ENCODE assay signal across 9 mouse cellular contexts in genomic region chr1:63110536-63111285, GRCm38 (mm10). TPM values are rescaled to one million over a fixed set of nuclear protein-coding genes. Genes with fewer than 3 reads are reported as not detected.
DNase-seq lines count a peak whose midpoint lies in the region; ATAC-seq and TF ChIP-seq lines count a peak whose summit lies in the region.
"Had no signal": no experiment of that assay in that cellular context is flagged by ENCODE, and none has a peak within 500 bp of the region (broad histone marks: within the 10 kb centered on the region; RNA-seq: fewer than 3 reads in every experiment).

No protein-coding gene starts in this region.

- peak; percentile 42 for TF ChIP-seq CTCF in gastrocnemius, adult 2 months (IDR thresholded peaks at IDR 0.05)
- peak; percentile 37; the same call in 1 of the 2 replicates for TF ChIP-seq CTCF in bone marrow, adult 2 months (IDR thresholded peaks at IDR 0.05; ENCODE audit: control insufficient read depth, insufficient read depth, low read length)
- peak; percentile 60 for TF ChIP-seq CTCF in forebrain, postnatal 0 days (IDR thresholded peaks at IDR 0.05; ENCODE audit: low read depth)
- TF ChIP-seq CTCF in liver, embryonic 14.5 days (IDR thresholded peaks at IDR 0.05; ENCODE audit: low read depth) = peak; percentile 73

- no peaks in the 10 kb centered on the region for H3K9me3 ChIP-seq in forebrain, postnatal 0 days (ENCODE audit: low read length)
- no peaks in the 10 kb centered on the region for H3K9me3 ChIP-seq in liver, embryonic 14.5 days (ENCODE audit: control insufficient read depth, low read length)
- no peaks in the 10 kb centered on the region for H3K9me3 ChIP-seq in stomach, embryonic 14.5 days (ENCODE audit: control insufficient read depth, low read depth, low read length)
- H3K9me3 ChIP-seq: stomach, embryonic 15.5 days had no signal

- WGBS in bone marrow, adult 2 months = 61% methylated on average over 7 of the region's 7 CpGs
- 47% methylated on average over 7 of the region's 7 CpGs for whole genome bisulfite sequencing in forebrain, postnatal 0 days
- 58% methylated on average over 7 of the region's 7 CpGs for WGBS in liver, embryonic 14.5 days (ENCODE audit: insufficient replicate concordance)
- 42% methylated on average over 7 of the region's 7 CpGs for WGBS in stomach, embryonic 14.5 days

- H3K27me3 ChIP-seq in forebrain, postnatal 0 days (ENCODE audit: insufficient read depth, low read length) = no peaks in the 10 kb centered on the region
- H3K27me3 ChIP-seq in liver, embryonic 14.5 days (ENCODE audit: control insufficient read depth, insufficient read depth, low read length) = no peaks in the 10 kb centered on the region
- no peaks in the 10 kb centered on the region for H3K27me3 ChIP-seq in stomach, embryonic 14.5 days (ENCODE audit: control insufficient read depth, insufficient read depth, low read length)
- H3K27me3 ChIP-seq: stomach, embryonic 15.5 days had no signal

- DNase-seq in gastrocnemius, adult 2 months = peak; percentile 34
- DNase-seq in gastrocnemius, adult 8-10 months (ENCODE audit: low spot score in 2 of 2) = no peak
- peak; percentile 61 for DNase-seq in 416B (ENCODE audit: low read depth)
- DNase-seq in forebrain, postnatal 0 days = peak; percentile 36
- peak in 1 of 3 experiments; percentile 29 for DNase-seq in liver, embryonic 14.5 days (ENCODE audit: low read depth in 3 of 3, low spot score in 3 of 3)
- DNase-seq in urinary bladder, adult 2 months (ENCODE audit: low spot score) = no peak

- no peak overlapping the region for H3K9ac ChIP-seq in forebrain, postnatal 0 days
- no peak overlapping the region for H3K9ac ChIP-seq in liver, embryonic 14.5 days (replicated peaks)
- no peak overlapping the region for H3K9ac ChIP-seq in stomach, embryonic 14.5 days (replicated peaks; ENCODE audit: low read depth, low read length)
- H3K9ac ChIP-seq: stomach, embryonic 15.5 days had no signal

- H3K27ac ChIP-seq in gastrocnemius, adult 2 months = peak overlapping the region; percentile 20; the same call in 1 of the 2 replicates
- no peak overlapping the region for H3K27ac ChIP-seq in bone marrow, adult 2 months (ENCODE audit: control insufficient read depth, insufficient read depth, low read depth, low read length, poor library complexity)
- H3K27ac ChIP-seq in forebrain, postnatal 0 days (ENCODE audit: low read depth, low read length) = no peak overlapping the region
- H3K27ac ChIP-seq in liver, embryonic 14.5 days = no peak overlapping the region
- H3K27ac ChIP-seq in stomach, embryonic 14.5 days (ENCODE audit: low read length) = 0 out of 2 replicates have a peak overlapping the region, but pooled peaks have one; percentile 28
- H3K27ac ChIP-seq: stomach, embryonic 15.5 days had no signal

- TF ChIP-seq EP300 in liver, embryonic 14.5 days (IDR thresholded peaks at IDR 0.05; ENCODE audit: low read depth) = no peak

- TF ChIP-seq POLR2A in bone marrow, adult 2 months (IDR thresholded peaks at IDR 0.05; ENCODE audit: borderline replicate concordance, control insufficient read depth, low read depth, low read length) = no peak

- H3K4me1 ChIP-seq in bone marrow, adult 2 months (ENCODE audit: control insufficient read depth, insufficient read depth, low read length) = no peaks in the 10 kb centered on the region; the same call in 1 of the 2 replicates
- H3K4me1 ChIP-seq in forebrain, postnatal 0 days (ENCODE audit: insufficient read depth) = 0 out of 2 replicates have a peak, but pooled peaks cover 5% of the 10 kb centered on the region
- H3K4me1 ChIP-seq in liver, embryonic 14.5 days (replicated peaks; ENCODE audit: control insufficient read depth in 2 of 2, insufficient read depth in 2 of 2, low read length in 1 of 2) = peaks cover 0 to 10% of the 10 kb centered on the region in 2 experiments; a peak in 2 of 4 replicates
- peaks cover 15% of the 10 kb centered on the region; the same call in 1 of the 2 replicates for H3K4me1 ChIP-seq in stomach, embryonic 14.5 days (ENCODE audit: control insufficient read depth, insufficient read depth, low read length)

- no peak overlapping the region for H3K4me2 ChIP-seq in forebrain, postnatal 0 days (ENCODE audit: low read depth)
- H3K4me2 ChIP-seq in liver, embryonic 14.5 days (ENCODE audit: low read depth) = no peak overlapping the region
- no peak overlapping the region for H3K4me2 ChIP-seq in stomach, embryonic 14.5 days (replicated peaks; ENCODE audit: low read depth, low read length)
- H3K4me2 ChIP-seq: stomach, embryonic 15.5 days had no signal

- no peaks in the 10 kb centered on the region for H3K36me3 ChIP-seq in forebrain, postnatal 0 days (ENCODE audit: insufficient read depth)
- H3K36me3 ChIP-seq in liver, embryonic 14.5 days (replicated peaks; ENCODE audit: control insufficient read depth, insufficient read depth, low read depth) = no peaks in the 10 kb centered on the region; the same call in none of the 2 replicates
- H3K36me3 ChIP-seq in stomach, embryonic 14.5 days (ENCODE audit: control insufficient read depth, insufficient read depth, low read length) = peaks cover under 1% of the 10 kb centered on the region; the same call in 1 of the 2 replicates

- intact Hi-C loops in gastrocnemius, adult 2 months (cut with DNase I) = no loop called here

- ATAC-seq in forebrain, postnatal 0 days = no peak
- ATAC-seq in liver, embryonic 14.5 days (ENCODE audit: insufficient read depth) = no peak
- no peak for ATAC-seq in stomach, embryonic 14.5 days (ENCODE audit: insufficient number of reproducible peaks, insufficient read depth, low FRiP score, low read depth)

- no peak overlapping the region for H3K4me3 ChIP-seq in gastrocnemius, adult 2 months
- no peak overlapping the region for H3K4me3 ChIP-seq in bone marrow, adult 2 months (replicated peaks; ENCODE audit: control insufficient read depth, low read depth, low read length)
- H3K4me3 ChIP-seq in forebrain, postnatal 0 days (ENCODE audit: low read depth, low read length) = no peak overlapping the region
- H3K4me3 ChIP-seq in liver, embryonic 14.5 days (ENCODE audit: insufficient read depth in 1 of 2, low read depth in 2 of 2, low read length in 2 of 2) = no peak overlapping the region
- H3K4me3 ChIP-seq in stomach, embryonic 14.5 days (ENCODE audit: low read depth, low read length) = no peak overlapping the region
- H3K4me3 ChIP-seq: stomach, embryonic 15.5 days had no signal

RNA-seq across cellular contexts. Expression of gene Ino80d, which starts 3.8 kb away (rescaled TPM):
- 10 to 100 TPM; 14.0 to 14.6 TPM for total RNA-seq in gastrocnemius, adult 2 months (2021)
- total RNA-seq in gastrocnemius, adult 8-10 months (2022) = 10 to 100 TPM; 11.3 to 14.5 (median 12.8) TPM
- 17.8 and 33.3 TPM in 2 replicates for polyA plus RNA-seq in bone marrow, adult 2 months (2011; ENCODE audit: insufficient read depth, insufficient read length, low replicate concordance, missing spikeins)
- 9.1 and 11.9 TPM in 2 replicates for total RNA-seq in forebrain, postnatal 0 days (2014; rRNA removed)
- 2.5 and 5.7 TPM in 2 replicates for polyA plus RNA-seq in forebrain, postnatal 0 days (2015; fragmentation: Nextera tagmentation; extraction: Ambion mirVana)
- 2.4 and 2.5 TPM in 2 replicates for polyA plus RNA-seq in liver, embryonic 14.5 days (2012; rRNA removed)
- 3.4 and 3.9 TPM in 2 replicates for polyA plus RNA-seq in liver, embryonic 14.5 days (2014; fragmentation: Nextera tagmentation; extraction: Ambion mirVana)
- polyA plus RNA-seq in stomach, embryonic 14.5 days (2014; fragmentation: Nextera tagmentation; extraction: Ambion mirVana) = 19.3 and 20.0 TPM in 2 replicates
- 7.6 and 8.4 TPM in 2 replicates for polyA plus RNA-seq in urinary bladder, adult 2 months (2012; rRNA removed)

Comparison
In these comparisons a context has a peak if more than half of its experiments do, and no peak if none do; other contexts are left out.
1. DNase-seq: peak in gastrocnemius, adult 2 months (single experiment), 416B (single experiment) and forebrain, postnatal 0 days (single experiment); none in gastrocnemius, adult 8-10 months (0 of 2) and urinary bladder, adult 2 months (single experiment).
2. H3K27ac ChIP-seq: peak in gastrocnemius, adult 2 months (single experiment) and stomach, embryonic 14.5 days (single experiment); none in bone marrow, adult 2 months (single experiment), forebrain, postnatal 0 days (single experiment) and liver, embryonic 14.5 days (single experiment).
3. Peak in every context shown above with its lines, with median percentiles within 50 percentile points of each other: CTCF ChIP-seq.